Comparison of ENCODE assay signal across 17 mouse cellular contexts in the genomic region with DNA sequence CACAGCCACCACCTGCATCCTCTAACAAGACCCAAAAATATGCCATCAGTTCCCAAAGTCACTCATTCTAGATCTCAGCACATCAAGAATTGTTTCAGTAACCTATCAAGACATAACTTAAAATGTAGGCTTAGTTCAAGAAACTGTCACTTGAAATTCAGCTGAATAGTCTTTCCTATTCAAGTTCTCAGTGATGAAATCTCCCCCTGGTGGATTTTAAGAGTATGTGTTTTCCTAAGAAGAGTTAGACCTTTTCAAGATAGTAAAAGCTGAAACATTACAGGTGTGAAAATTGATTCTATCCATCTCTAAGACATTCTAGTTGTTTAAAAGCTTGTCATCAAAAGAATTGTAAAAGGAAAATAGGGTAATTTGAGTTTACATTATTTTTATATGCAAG. TPM values are rescaled to one million over a fixed set of nuclear protein-coding genes. Genes with fewer than 3 reads are reported as not detected.
A peak's percentile ranks its signal among the peaks of the same experiment; 100 is the strongest.
DNase-seq lines count a peak whose midpoint lies in the region; ATAC-seq and TF ChIP-seq lines count a peak whose summit lies in the region.
"Had no signal": no experiment of that assay in that cellular context is flagged by ENCODE, and none has a peak within 500 bp of the region (broad histone marks: within the 10 kb centered on the region; RNA-seq: fewer than 3 reads in every experiment).

No protein-coding gene starts in this region.

- no peaks in the 10 kb centered on the region for H3K36me3 ChIP-seq in embryonic facial prominence, embryonic 14.5 days (ENCODE audit: control insufficient read depth, insufficient read depth, low read length)
- no peaks in the 10 kb centered on the region for H3K36me3 ChIP-seq in embryonic facial prominence, embryonic 10.5 days (replicated peaks)
- H3K36me3 ChIP-seq: forebrain, embryonic 10.5 days; intestine, embryonic 15.5 days; neural tube, embryonic 13.5 days had no signal

- H3K4me1 ChIP-seq in embryonic facial prominence, embryonic 14.5 days (ENCODE audit: control insufficient read depth, insufficient read depth, low read length): no peaks in the 10 kb centered on the region
- H3K4me1 ChIP-seq in embryonic facial prominence, embryonic 10.5 days: no peaks in the 10 kb centered on the region
- H3K4me1 ChIP-seq: forebrain, embryonic 10.5 days; intestine, embryonic 15.5 days; neural tube, embryonic 13.5 days had no signal

- H3K4me2 ChIP-seq in embryonic facial prominence, embryonic 14.5 days (ENCODE audit: low read depth, low read length): no peak overlapping the region
- H3K4me2 ChIP-seq: heart, embryonic 11.5 days; intestine, embryonic 15.5 days; neural tube, embryonic 13.5 days had no signal

- H3K9me3 ChIP-seq in embryonic facial prominence, embryonic 14.5 days (ENCODE audit: control insufficient read depth, low read length): no peaks in the 10 kb centered on the region
- no peaks in the 10 kb centered on the region for H3K9me3 ChIP-seq in embryonic facial prominence, embryonic 10.5 days
- H3K9me3 ChIP-seq: forebrain, embryonic 10.5 days; intestine, embryonic 15.5 days; neural tube, embryonic 13.5 days had no signal

- H3K4me3 ChIP-seq in embryonic facial prominence, embryonic 14.5 days (ENCODE audit: low read depth, low read length): no peak overlapping the region
- H3K4me3 ChIP-seq in embryonic facial prominence, embryonic 10.5 days: no peak overlapping the region
- H3K4me3 ChIP-seq in layer of hippocampus, adult 2 months: no peak overlapping the region
- H3K4me3 ChIP-seq: forebrain, embryonic 10.5 days; intestine, embryonic 15.5 days; neural tube, embryonic 13.5 days had no signal

- ATAC-seq in embryonic facial prominence, embryonic 14.5 days (ENCODE audit: low read depth): no peak
- ATAC-seq: intestine, embryonic 15.5 days had no signal

- TF ChIP-seq CTCF in layer of hippocampus, adult 2 months (conservative IDR thresholded peaks at IDR 0.05): peak; percentile 83

- H3K27ac ChIP-seq in embryonic facial prominence, embryonic 14.5 days (replicated peaks; ENCODE audit: low read depth, low read length): no peak overlapping the region
- H3K27ac ChIP-seq in embryonic facial prominence, embryonic 10.5 days (replicated peaks): no peak overlapping the region
- H3K27ac ChIP-seq in layer of hippocampus, adult 2 months: no peak overlapping the region
- H3K27ac ChIP-seq: forebrain, embryonic 10.5 days; intestine, embryonic 15.5 days; macrophage; neural tube, embryonic 13.5 days had no signal

- DNase-seq in embryonic facial prominence, embryonic 14.5 days (ENCODE audit: low spot score): peak; percentile 17
- no peak for DNase-seq in embryonic facial prominence, embryonic 10.5 days (ENCODE audit: low spot score)
- DNase-seq in layer of hippocampus, adult 2 months (ENCODE audit: low spot score in 2 of 2): no peak
- no peak for DNase-seq in layer of hippocampus, postnatal 10 days (ENCODE audit: low spot score in 2 of 2)
- DNase-seq in 3T3-L1 (ENCODE audit: low read depth, low spot score) (peak; percentile 6), R1 (ENCODE audit: low read depth, low spot score) (peak; percentile 26)
- no peak for DNase-seq in layer of hippocampus, adult 9-11 months
- no peak for DNase-seq in thymus, postnatal 36 days
- DNase-seq: cerebellum, adult 18-20 months; gastrocnemius, postnatal 14 days; kidney, postnatal 4 days had no signal

- H3K9ac ChIP-seq in embryonic facial prominence, embryonic 14.5 days (ENCODE audit: low read depth, low read length): no peak overlapping the region
- H3K9ac ChIP-seq: intestine, embryonic 15.5 days; neural tube, embryonic 13.5 days had no signal

- no peaks in the 10 kb centered on the region for H3K27me3 ChIP-seq in embryonic facial prominence, embryonic 14.5 days (replicated peaks; ENCODE audit: control insufficient read depth, insufficient read depth, low read length)
- no peaks in the 10 kb centered on the region for H3K27me3 ChIP-seq in embryonic facial prominence, embryonic 10.5 days (replicated peaks; ENCODE audit: low read depth, poor library complexity, severe bottlenecking)
- H3K27me3 ChIP-seq: intestine, embryonic 15.5 days; neural tube, embryonic 13.5 days had no signal

RNA-seq across cellular contexts. Expression of gene Sstr1, which starts 10.4 kb away (rescaled TPM):
- polyA plus RNA-seq in embryonic facial prominence, embryonic 14.5 days (2014; fragmentation: Nextera tagmentation; extraction: Ambion mirVana): 0.63 and 1.2 TPM in 2 replicates
- polyA plus RNA-seq in embryonic facial prominence, embryonic 10.5 days (2016; fragmentation: Nextera tagmentation; extraction: Ambion mirVana): 0.29 and 0.65 TPM in 2 replicates
- total RNA-seq in layer of hippocampus, adult 2 months (2021): 10 to 100 TPM; 17.6 to 24.4 TPM
- total RNA-seq in layer of hippocampus, postnatal 10 days (2021): 10 to 100 TPM; 45.5 to 48.6 TPM
- polyA plus RNA-seq: macrophage; spleen, adult 2 months had no signal

Comparison
In these comparisons a context has a peak if more than half of its experiments do, and no peak if none do; other contexts are left out.
1. DNase-seq: peak in embryonic facial prominence, embryonic 14.5 days (single experiment), 3T3-L1 (single experiment) and R1 (single experiment); none in embryonic facial prominence, embryonic 10.5 days (single experiment), layer of hippocampus, adult 2 months (0 of 2), layer of hippocampus, postnatal 10 days (0 of 2), layer of hippocampus, adult 9-11 months (single experiment) and thymus, postnatal 36 days (0 of 2).